Mouse (Mus musculus): ENCODE data around the gene Wfdc18.

Gene Wfdc18

GRCm38 (mm10) chr11:83735881-83736280 is 27.1 kb downstream of the Wfdc18 start:
- no peak overlapping the region for H3K4me3 ChIP-seq (replicated peaks; ENCODE audit: low read length)

GRCm38 (mm10) chr11:83737109-83737558 is 28.3 kb downstream of the Wfdc18 start:
- TF ChIP-seq POU5F1 (IDR thresholded peaks at IDR 0.05; ENCODE audit: borderline replicate concordance, low read length) (no peak), NANOG (IDR thresholded peaks at IDR 0.05; ENCODE audit: borderline replicate concordance, low read length) (no peak), CTCF (conservative IDR thresholded peaks at IDR 0.05; ENCODE audit: low read length) (no peak)
- Histone ChIP-seq H3K9me3 (ENCODE audit: low read length) (no peaks in the 10 kb centered on the region), H3K4me1 (replicated peaks; ENCODE audit: low read depth, low read length) (no peaks in the 10 kb centered on the region), H3K36me3 (ENCODE audit: insufficient read depth, low read length) (no peaks in the 10 kb centered on the region), H3K27me3 (ENCODE audit: insufficient read depth, low read length) (0 out of 2 replicates have a peak, but pooled peaks cover 2% of the 10 kb centered on the region), H3K4me3 (replicated peaks; ENCODE audit: low read length) (no peak overlapping the region)

More at GRCm38 (mm10) chr11:83735881-83736280, 27.1 kb downstream of the Wfdc18 start:
- no peak for TF ChIP-seq NANOG (IDR thresholded peaks at IDR 0.05; ENCODE audit: borderline replicate concordance, low read length)
- TF ChIP-seq CTCF (conservative IDR thresholded peaks at IDR 0.05; ENCODE audit: low read length): no peak
- TF ChIP-seq POU5F1 (IDR thresholded peaks at IDR 0.05; ENCODE audit: borderline replicate concordance, low read length): no peak
- 0 out of 2 replicates have a peak, but pooled peaks cover 2% of the 10 kb centered on the region for H3K27me3 ChIP-seq (ENCODE audit: insufficient read depth, low read length)
- H3K4me1 ChIP-seq (replicated peaks; ENCODE audit: low read depth, low read length): no peaks in the 10 kb centered on the region
- H3K9me3 ChIP-seq (ENCODE audit: low read length): no peaks in the 10 kb centered on the region
- no peaks in the 10 kb centered on the region for H3K36me3 ChIP-seq (ENCODE audit: insufficient read depth, low read length)

- H3K4me1 ChIP-seq (replicated peaks; ENCODE audit: low read depth, low read length): no peaks in the 10 kb centered on the region
- no peak overlapping the region for H3K4me3 ChIP-seq (replicated peaks; ENCODE audit: low read length)
- H3K36me3 ChIP-seq (ENCODE audit: insufficient read depth, low read length): no peaks in the 10 kb centered on the region
- peaks cover 8% of the 10 kb centered on the region for H3K27me3 ChIP-seq (ENCODE audit: insufficient read depth, low read length)
- no peaks in the 10 kb centered on the region for H3K9me3 ChIP-seq (ENCODE audit: low read length)
- TF ChIP-seq CTCF (conservative IDR thresholded peaks at IDR 0.05; ENCODE audit: low read length): peak; percentile 81
- no peak for TF ChIP-seq POU5F1 (IDR thresholded peaks at IDR 0.05; ENCODE audit: borderline replicate concordance, low read length)
- no peak for TF ChIP-seq NANOG (IDR thresholded peaks at IDR 0.05; ENCODE audit: borderline replicate concordance, low read length)
These were observed 30.4 kb downstream of the Wfdc18 start for GRCm38 (mm10) chr11:83739241-83739640.

GRCm38 (mm10) chr11:83740443-83740991 is 31.7 kb downstream of the Wfdc18 start:
- Histone ChIP-seq H3K27me3 (ENCODE audit: insufficient read depth, low read length) (peaks cover 12% of the 10 kb centered on the region), H3K9me3 (ENCODE audit: low read length) (no peaks in the 10 kb centered on the region)

GRCm38 (mm10) chr11:83741841-83742240 is 33.0 kb downstream of the Wfdc18 start:
- no peaks in the 10 kb centered on the region for H3K4me1 ChIP-seq (replicated peaks; ENCODE audit: low read depth, low read length)
- TF ChIP-seq POU5F1 (IDR thresholded peaks at IDR 0.05; ENCODE audit: borderline replicate concordance, low read length): no peak
- no peak for TF ChIP-seq CTCF (conservative IDR thresholded peaks at IDR 0.05; ENCODE audit: low read length)
- TF ChIP-seq NANOG (IDR thresholded peaks at IDR 0.05; ENCODE audit: borderline replicate concordance, low read length): no peak
- no peaks in the 10 kb centered on the region for H3K36me3 ChIP-seq (ENCODE audit: insufficient read depth, low read length)
- no peak overlapping the region for H3K4me3 ChIP-seq (replicated peaks; ENCODE audit: low read length)
- H3K9me3 ChIP-seq (ENCODE audit: low read length): no peaks in the 10 kb centered on the region
- H3K27me3 ChIP-seq (ENCODE audit: insufficient read depth, low read length): peaks cover 12% of the 10 kb centered on the region

More at GRCm38 (mm10) chr11:83740443-83740991, 31.7 kb downstream of the Wfdc18 start:
- no peaks in the 10 kb centered on the region for H3K36me3 ChIP-seq (ENCODE audit: insufficient read depth, low read length)
- no peak for TF ChIP-seq POU5F1 (IDR thresholded peaks at IDR 0.05; ENCODE audit: borderline replicate concordance, low read length)
- no peak for TF ChIP-seq NANOG (IDR thresholded peaks at IDR 0.05; ENCODE audit: borderline replicate concordance, low read length)
- no peak for TF ChIP-seq CTCF (conservative IDR thresholded peaks at IDR 0.05; ENCODE audit: low read length)
- H3K4me3 ChIP-seq (replicated peaks; ENCODE audit: low read length): no peak overlapping the region
- no peaks in the 10 kb centered on the region for H3K4me1 ChIP-seq (replicated peaks; ENCODE audit: low read depth, low read length)

- Histone ChIP-seq H3K4me1 (replicated peaks; ENCODE audit: low read depth, low read length) (no peaks in the 10 kb centered on the region), H3K4me3 (replicated peaks; ENCODE audit: low read length) (no peak overlapping the region), H3K36me3 (ENCODE audit: insufficient read depth, low read length) (no peaks in the 10 kb centered on the region), H3K9me3 (ENCODE audit: low read length) (no peaks in the 10 kb centered on the region), H3K27me3 (ENCODE audit: insufficient read depth, low read length) (peaks cover 13% of the 10 kb centered on the region)
- TF ChIP-seq NANOG (IDR thresholded peaks at IDR 0.05; ENCODE audit: borderline replicate concordance, low read length) (no peak), CTCF (conservative IDR thresholded peaks at IDR 0.05; ENCODE audit: low read length) (no peak), POU5F1 (IDR thresholded peaks at IDR 0.05; ENCODE audit: borderline replicate concordance, low read length) (no peak)
These were observed 34.0 kb downstream of the Wfdc18 start for GRCm38 (mm10) chr11:83742731-83743355.

- TF ChIP-seq CTCF (conservative IDR thresholded peaks at IDR 0.05; ENCODE audit: low read length) (no peak), POU5F1 (IDR thresholded peaks at IDR 0.05; ENCODE audit: borderline replicate concordance, low read length) (no peak), NANOG (IDR thresholded peaks at IDR 0.05; ENCODE audit: borderline replicate concordance, low read length) (no peak)
- H3K4me1 ChIP-seq (replicated peaks; ENCODE audit: low read depth, low read length): no peaks in the 10 kb centered on the region
- no peaks in the 10 kb centered on the region for H3K36me3 ChIP-seq (ENCODE audit: insufficient read depth, low read length)
These were observed 34.7 kb downstream of the Wfdc18 start for GRCm38 (mm10) chr11:83743525-83743924.

GRCm38 (mm10) chr11:83746152-83746551 is 37.3 kb downstream of the Wfdc18 start:
- peaks cover 15% of the 10 kb centered on the region for H3K27me3 ChIP-seq (ENCODE audit: insufficient read depth, low read length)
- TF ChIP-seq NANOG (IDR thresholded peaks at IDR 0.05; ENCODE audit: borderline replicate concordance, low read length) (no peak), POU5F1 (IDR thresholded peaks at IDR 0.05; ENCODE audit: borderline replicate concordance, low read length) (no peak), CTCF (conservative IDR thresholded peaks at IDR 0.05; ENCODE audit: low read length) (no peak)
- H3K4me1 ChIP-seq (replicated peaks; ENCODE audit: low read depth, low read length): no peaks in the 10 kb centered on the region
- no peaks in the 10 kb centered on the region for H3K36me3 ChIP-seq (ENCODE audit: insufficient read depth, low read length)
- no peak overlapping the region for H3K4me3 ChIP-seq (replicated peaks; ENCODE audit: low read length)
- peaks cover 9% of the 10 kb centered on the region for H3K9me3 ChIP-seq (ENCODE audit: low read length)

More at GRCm38 (mm10) chr11:83743525-83743924, 34.7 kb downstream of the Wfdc18 start:
- no peak overlapping the region for H3K4me3 ChIP-seq (replicated peaks; ENCODE audit: low read length)
- H3K27me3 ChIP-seq (ENCODE audit: insufficient read depth, low read length): peaks cover 16% of the 10 kb centered on the region
- no peaks in the 10 kb centered on the region for H3K9me3 ChIP-seq (ENCODE audit: low read length)
